Mouse (Mus musculus) MEL (cell line): ENCODE measurements around the gene Supt4a. TPM values are rescaled to one million over a fixed set of nuclear protein-coding genes. Genes with fewer than 3 reads are reported as not detected.
A peak's percentile ranks its signal among the peaks of the same experiment; 100 is the strongest.

ENCODE experiments used
- DNase-seq: peaks from one replicate; pipeline ENCODE4 v3.0.0; 2011; ENCODE audit warnings: low read depth, low spot score
- H3K27ac ChIP-seq: 2 replicates; pipeline ENCODE4 v1.5.1; 2012; ENCODE audit warnings: low read depth, mild to moderate bottlenecking, control low read depth, low read length, moderate library complexity; ENCODE audit not compliant: control insufficient read depth
- H3K27me3 ChIP-seq, 2 experiments: fragments of 150-350 bp in 1 of 2; sonication (generic) in 1 of 2; 2 replicates each; pipeline ENCODE4 v1.6.1; 2012; ENCODE audit warnings: low read length in 2 of 2, mild to moderate bottlenecking in 2 of 2, improper control_type of control experiment in 1 of 2, moderate library complexity in 1 of 2; ENCODE audit not compliant: insufficient read depth in 2 of 2, control insufficient read depth in 1 of 2
- H3K36me3 ChIP-seq, 2 experiments: 2 replicates each; pipeline ENCODE4 v1.6.1; 2012 to 2014; ENCODE audit warnings: low read length in 2 of 2, improper control_type of control experiment in 1 of 2, inconsistent platforms in 1 of 2, mild to moderate bottlenecking in 1 of 2; ENCODE audit not compliant: insufficient read depth in 2 of 2, control insufficient read depth in 1 of 2
- H3K4me1 ChIP-seq, 2 experiments: fragments of 150-350 bp in 1 of 2; sonication (generic) in 1 of 2; 2 replicates each; pipeline ENCODE4 v1.6.1; 2012; ENCODE audit warnings: low read length in 2 of 2, improper control_type of control experiment in 1 of 2, mild to moderate bottlenecking in 1 of 2; ENCODE audit not compliant: insufficient read depth in 2 of 2, control insufficient read depth in 1 of 2
- H3K4me3 ChIP-seq, 2 experiments: fragments of 150-350 bp in 1 of 2; sonication (generic) in 1 of 2; 2 replicates each; pipeline ENCODE4 v1.5.1; 2012; ENCODE audit warnings: low read depth in 2 of 2, low read length in 2 of 2, mild to moderate bottlenecking in 2 of 2, moderate library complexity in 2 of 2, control low read depth in 1 of 2, improper control_type of control experiment in 1 of 2; ENCODE audit not compliant: control insufficient read depth in 1 of 2, insufficient read depth in 1 of 2
- H3K79me2 ChIP-seq: 2 replicates; pipeline ENCODE4 v1.6.1; 2012; ENCODE audit warnings: mild to moderate bottlenecking, low read length, moderate library complexity; ENCODE audit not compliant: control insufficient read depth, poor library complexity, insufficient read depth
- H3K9ac ChIP-seq: 2 replicates; pipeline ENCODE4 v1.6.1; 2012; ENCODE audit warnings: low read depth, mild to moderate bottlenecking, control low read depth, low read length, moderate library complexity; ENCODE audit not compliant: control insufficient read depth, poor library complexity, severe bottlenecking
- H3K9me3 ChIP-seq: fragments of 150-350 bp; sonication (generic); replicated peaks from 2 replicates; pipeline ENCODE4 v1.6.1; 2012; ENCODE audit warnings: mild to moderate bottlenecking, low read length, improper control_type of control experiment, moderate library complexity; ENCODE audit not compliant: insufficient read depth
- BHLHE40 ChIP-seq: IDR thresholded peaks from 2 replicates; pipeline ENCODE4 v1.6.1; 2012; ENCODE audit warnings: low read depth, mild to moderate bottlenecking, inconsistent platforms, low read length, improper control_type of control experiment, borderline replicate concordance
- CHD1 ChIP-seq: IDR thresholded peaks from 2 replicates; pipeline ENCODE4 v1.6.1; 2012; ENCODE audit warnings: low read depth, mild to moderate bottlenecking, inconsistent platforms, low read length, improper control_type of control experiment
- CTCF ChIP-seq, 3 experiments: IDR thresholded peaks in 2 of 3; conservative IDR thresholded peaks in 1 of 3; 2 replicates each; pipeline ENCODE4 v1.5.1; 2011 to 2012; ENCODE audit warnings: low read length in 3 of 3, low read depth in 2 of 3, mild to moderate bottlenecking in 2 of 3, improper control_type of control experiment in 1 of 3, inconsistent platforms in 1 of 3, mixed read lengths in 1 of 3, moderate library complexity in 1 of 3; ENCODE audit not compliant: control insufficient read depth in 1 of 3, insufficient read depth in 1 of 3, poor library complexity in 1 of 3, severe bottlenecking in 1 of 3
- E2F4 ChIP-seq: IDR thresholded peaks from 2 replicates; pipeline ENCODE4 v1.6.1; 2011; ENCODE audit warnings: low read depth, low read length, improper control_type of control experiment, borderline replicate concordance
- ELF1 ChIP-seq: IDR thresholded peaks from 2 replicates; pipeline ENCODE4 v1.6.1; 2014; ENCODE audit warnings: low read depth, mild to moderate bottlenecking, inconsistent platforms, low read length, improper control_type of control experiment, moderate library complexity
- EP300 ChIP-seq, 2 experiments: IDR thresholded peaks; 2 replicates each; pipeline ENCODE4 v1.6.1; 2011; ENCODE audit warnings: improper control_type of control experiment in 2 of 2, low read length in 2 of 2, low read depth in 1 of 2, mild to moderate bottlenecking in 1 of 2
- ETS1 ChIP-seq: IDR thresholded peaks from 2 replicates; pipeline ENCODE4 v1.6.1; 2012; ENCODE audit warnings: low read depth, mild to moderate bottlenecking, inconsistent platforms, low read length, improper control_type of control experiment, moderate library complexity
- GABPA ChIP-seq: IDR thresholded peaks from 2 replicates; pipeline ENCODE4 v1.6.1; 2012; ENCODE audit warnings: low read depth, mild to moderate bottlenecking, inconsistent platforms, low read length, improper control_type of control experiment, moderate library complexity
- HCFC1 ChIP-seq: IDR thresholded peaks from 2 replicates; pipeline ENCODE4 v1.6.1; 2012; ENCODE audit warnings: low read depth, mild to moderate bottlenecking, inconsistent platforms, low read length, improper control_type of control experiment, moderate library complexity
- JUND ChIP-seq: IDR thresholded peaks from 2 replicates; pipeline ENCODE4 v1.6.1; 2011; ENCODE audit warnings: low read depth, mild to moderate bottlenecking, improper control_type of control experiment, low read length
- KAT2A ChIP-seq: conservative IDR thresholded peaks from 2 replicates; pipeline ENCODE4 v1.6.1; 2012; ENCODE audit warnings: low read depth, low read length, improper control_type of control experiment, inconsistent platforms
- MAFK ChIP-seq: IDR thresholded peaks from 2 replicates; pipeline ENCODE4 v1.6.1; 2011; ENCODE audit warnings: low read depth, mild to moderate bottlenecking, low read length, improper control_type of control experiment, borderline replicate concordance
- MAZ ChIP-seq: IDR thresholded peaks from 2 replicates; pipeline ENCODE4 v1.6.1; 2012; ENCODE audit warnings: low read depth, mild to moderate bottlenecking, inconsistent platforms, low read length, improper control_type of control experiment
- MEF2A ChIP-seq: IDR thresholded peaks from 2 replicates; pipeline ENCODE4 v1.6.1; 2014; ENCODE audit warnings: low read depth, mild to moderate bottlenecking, inconsistent platforms, low read length, improper control_type of control experiment; ENCODE audit not compliant: poor library complexity, insufficient replicate concordance, severe bottlenecking; ENCODE audit errors: extremely low read depth
- MXI1 ChIP-seq: IDR thresholded peaks from 2 replicates; pipeline ENCODE4 v1.6.1; 2011; ENCODE audit warnings: mild to moderate bottlenecking, low read depth, low read length, improper control_type of control experiment
- MYB ChIP-seq: IDR thresholded peaks from 2 replicates; pipeline ENCODE4 v1.6.1; 2011; ENCODE audit warnings: mild to moderate bottlenecking, low read depth, low read length, improper control_type of control experiment
- MYC ChIP-seq: IDR thresholded peaks from 2 replicates; pipeline ENCODE4 v1.6.1; 2011; ENCODE audit warnings: low read depth, mild to moderate bottlenecking, low read length, improper control_type of control experiment, moderate library complexity
- NELFE ChIP-seq: IDR thresholded peaks from 2 replicates; pipeline ENCODE4 v1.6.1; 2011; ENCODE audit warnings: low read depth, low read length, improper control_type of control experiment
- POLR2AphosphoS5 ChIP-seq: IDR thresholded peaks from 2 replicates; pipeline ENCODE4 v1.6.1; 2012; ENCODE audit warnings: low read depth, borderline replicate concordance, mild to moderate bottlenecking, inconsistent platforms, low read length, moderate library complexity, mixed read lengths
- RAD21 ChIP-seq: IDR thresholded peaks from 2 replicates; pipeline ENCODE4 v1.6.1; 2011; ENCODE audit warnings: mild to moderate bottlenecking, low read depth, low read length, improper control_type of control experiment
- RCOR1 ChIP-seq: IDR thresholded peaks from 2 replicates; pipeline ENCODE4 v1.6.1; 2012; ENCODE audit warnings: low read depth, mild to moderate bottlenecking, inconsistent platforms, low read length, improper control_type of control experiment
- SIN3A ChIP-seq: IDR thresholded peaks from 2 replicates; pipeline ENCODE4 v1.6.1; 2012; ENCODE audit warnings: low read length, improper control_type of control experiment, inconsistent platforms
- TAL1 ChIP-seq: IDR thresholded peaks from 2 replicates; pipeline ENCODE4 v1.6.1; 2012; ENCODE audit warnings: mild to moderate bottlenecking, inconsistent platforms, low read length, moderate library complexity, mixed read lengths
- TBP ChIP-seq: IDR thresholded peaks from 2 replicates; pipeline ENCODE4 v1.8.0; 2011; ENCODE audit warnings: low read depth, low read length, improper control_type of control experiment
- TCF12 ChIP-seq: IDR thresholded peaks from 2 replicates; pipeline ENCODE4 v1.6.1; 2014; ENCODE audit warnings: low read depth, mild to moderate bottlenecking, inconsistent platforms, low read length, improper control_type of control experiment, moderate library complexity
- UBTF ChIP-seq: IDR thresholded peaks from 2 replicates; pipeline ENCODE4 v1.6.1; 2012; ENCODE audit warnings: low read depth, mild to moderate bottlenecking, inconsistent platforms, low read length, improper control_type of control experiment, moderate library complexity, borderline replicate concordance; ENCODE audit not compliant: insufficient read depth
- USF1 ChIP-seq: IDR thresholded peaks from 2 replicates; pipeline ENCODE4 v1.6.1; 2014; ENCODE audit warnings: low read depth, mild to moderate bottlenecking, inconsistent platforms, low read length, improper control_type of control experiment, moderate library complexity
- USF2 ChIP-seq, 2 experiments: IDR thresholded peaks; 2 replicates each; pipeline ENCODE4 v1.6.1; 2011 to 2012; ENCODE audit warnings: improper control_type of control experiment in 2 of 2, low read length in 2 of 2, borderline replicate concordance in 1 of 2, inconsistent platforms in 1 of 2, low read depth in 1 of 2, mild to moderate bottlenecking in 1 of 2; ENCODE audit not compliant: insufficient read depth in 1 of 2
- ZC3H11A ChIP-seq: IDR thresholded peaks from 2 replicates; pipeline ENCODE4 v1.6.1; 2012; ENCODE audit warnings: low read depth, mild to moderate bottlenecking, inconsistent platforms, low read length, improper control_type of control experiment
- ZKSCAN1 ChIP-seq: IDR thresholded peaks from 2 replicates; pipeline ENCODE4 v1.6.1; 2012; ENCODE audit warnings: low read depth, mild to moderate bottlenecking, inconsistent platforms, low read length, improper control_type of control experiment, moderate library complexity
- ZMIZ1 ChIP-seq: IDR thresholded peaks from 2 replicates; pipeline ENCODE4 v1.6.1; 2012; ENCODE audit warnings: low read depth, mild to moderate bottlenecking, inconsistent platforms, low read length, improper control_type of control experiment, moderate library complexity
- polyA plus RNA-seq, 2 experiments: library from polyadenylated mRNA; stranded (reverse) in 1 of 2; unstranded in 1 of 2; fragments of >175 nt in 1 of 2; fragments of >200 nt in 1 of 2; gene quantifications; 2 replicates each; pipeline versions ENCODE4 v1.2.1 to v1.2.4; 2012; ENCODE audit warnings: low replicate concordance in 2 of 2, low read depth in 1 of 2; ENCODE audit not compliant: insufficient read length in 2 of 2, insufficient read depth in 1 of 2, missing spikeins in 1 of 2
- total RNA-seq: library from RNA; depleted of rRNA; stranded (reverse); fragments of 300-350 nt; gene quantifications from 2 replicates; pipeline ENCODE4 v1.2.3, GENCODE M21; 2012

The Supt4a gene
- total and polyA plus RNA-seq, 3 experiments = 223 to 332 TPM; not detected in 1

GRCm38 (mm10) chr11:87725964-87726562, 11.3 kb upstream of the Supt4a start (continued):
- TF ChIP-seq MEF2A (peak; percentile 67; the same call in 1 of the 2 replicates), ETS1 (peak; percentile 97), E2F4 (no peak; the same call in 1 of the 2 replicates), MAZ (peak; percentile 99), CHD1 (peak; percentile 98), GABPA (no peak), MXI1 (peak; percentile 92), JUND (peak; percentile 89; the same call in 1 of the 2 replicates), TAL1 (peak; percentile 99), TCF12 (peak; percentile 100), USF1 (no peak), RAD21 (no peak), BHLHE40 (peak; percentile 76; the same call in 1 of the 2 replicates), USF2 (IDR thresholded peaks at IDR 0.05; ENCODE audit: borderline replicate concordance in 1 of 2, insufficient read depth in 1 of 2, low read depth in 1 of 2, low read length in 2 of 2) (no peak), SIN3A (peak; percentile 100), CTCF (IDR thresholded peaks at IDR 0.05 in 2 of 3, conservative IDR thresholded peaks at IDR 0.05 in 1 of 3; ENCODE audit: control insufficient read depth in 1 of 3, insufficient read depth in 1 of 3, low read depth in 2 of 3, low read length in 3 of 3, poor library complexity in 1 of 3, severe bottlenecking in 1 of 3) (no peak)

- TF ChIP-seq HCFC1 (no peak), KAT2A (no peak), ZC3H11A (no peak), NELFE (no peak), MYC (no peak), TCF12 (no peak), EP300 (IDR thresholded peaks at IDR 0.05; ENCODE audit: low read depth in 1 of 2, low read length in 2 of 2) (no peak), MYB (no peak), ELF1 (no peak), TAL1 (no peak), RCOR1 (no peak), ZMIZ1 (no peak), E2F4 (no peak), POLR2AphosphoS5 (no peak), UBTF (no peak), ZKSCAN1 (no peak), MAFK (no peak), TBP (no peak), SIN3A (no peak)
- peak; percentile 65 for DNase-seq
- no peaks in the 10 kb centered on the region for H3K27me3 ChIP-seq
- H3K27ac ChIP-seq = peak overlapping the region; percentile 98
- peak overlapping the region; percentile 5 to 23 for H3K4me3 ChIP-seq
- peaks cover 39 to 66% of the 10 kb centered on the region in 2 experiments for H3K4me1 ChIP-seq
- H3K9me3 ChIP-seq = no peaks in the 10 kb centered on the region
- H3K79me2 ChIP-seq = peaks cover 37% of the 10 kb centered on the region
- H3K9ac ChIP-seq = peak overlapping the region; percentile 74
- H3K36me3 ChIP-seq = peaks cover 0 to 57% of the 10 kb centered on the region in 2 experiments; a peak in 2 of 4 replicates
These were observed 10.3 kb upstream of the Supt4a start for GRCm38 (mm10) chr11:87727021-87727420.
